Mouse (Mus musculus): ENCODE data around the gene Vmn1r229. TPM values are rescaled to one million over a fixed set of nuclear protein-coding genes. Genes with fewer than 3 reads are reported as not detected.

The Vmn1r229 gene
- total RNA-seq (2014; rRNA removed) = not detected in 2 replicates
- polyA plus RNA-seq (2012; rRNA removed) = not detected in 2 replicates

DNA sequence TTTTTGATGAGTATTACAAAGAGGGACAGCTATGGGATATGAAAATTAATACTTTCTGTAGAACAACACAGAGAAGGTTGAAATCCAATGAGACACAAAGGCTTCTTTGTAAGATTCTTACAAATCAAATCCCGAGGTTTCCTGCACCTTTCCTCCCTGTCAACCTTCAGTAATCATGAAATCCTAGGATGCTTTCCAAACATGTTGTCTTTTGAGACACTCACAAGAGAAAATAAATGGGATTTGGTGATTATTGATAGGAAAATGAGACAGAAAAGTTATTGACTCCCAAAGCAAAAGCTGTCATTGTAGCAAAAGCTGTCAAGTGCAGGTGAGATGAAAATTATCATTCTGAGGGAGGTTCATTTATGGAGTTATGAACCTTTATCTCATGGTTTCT, at the start of gene Vmn1r229:
Vmn1r229 (plus strand) TSS at position 301 of the 400 bp plus-strand sequence.
- no peaks in the 10 kb centered on the region for H3K27me3 ChIP-seq (ENCODE audit: control insufficient read depth, insufficient read depth, low read length)
- no peak within 1 kb of the TSS for H3K9ac ChIP-seq (ENCODE audit: low read depth, low read length)
- TF ChIP-seq CTCF (IDR thresholded peaks at IDR 0.05; ENCODE audit: low read depth, low read length) = no peak
- H3K27ac ChIP-seq (replicated peaks; ENCODE audit: insufficient read depth, low read depth, low read length) = no peak within 1 kb of the TSS
- no peak within 1 kb of the TSS for H3K4me3 ChIP-seq (ENCODE audit: insufficient read depth, low read depth, low read length)
- H3K36me3 ChIP-seq (ENCODE audit: control insufficient read depth, insufficient read depth, low read length) = no peaks in the 10 kb centered on the region
- WGBS = 48% methylated on average over 1 of the region's 1 CpGs
- H3K4me1 ChIP-seq (ENCODE audit: control insufficient read depth, insufficient read depth, low read length) = no peaks in the 10 kb centered on the region
- no peaks in the 10 kb centered on the region for H3K79me2 ChIP-seq (ENCODE audit: control insufficient read depth, insufficient read depth, low read length)
- no peak for DNase-seq (ENCODE audit: extremely low read depth, low read depth, low spot score)

DNA sequence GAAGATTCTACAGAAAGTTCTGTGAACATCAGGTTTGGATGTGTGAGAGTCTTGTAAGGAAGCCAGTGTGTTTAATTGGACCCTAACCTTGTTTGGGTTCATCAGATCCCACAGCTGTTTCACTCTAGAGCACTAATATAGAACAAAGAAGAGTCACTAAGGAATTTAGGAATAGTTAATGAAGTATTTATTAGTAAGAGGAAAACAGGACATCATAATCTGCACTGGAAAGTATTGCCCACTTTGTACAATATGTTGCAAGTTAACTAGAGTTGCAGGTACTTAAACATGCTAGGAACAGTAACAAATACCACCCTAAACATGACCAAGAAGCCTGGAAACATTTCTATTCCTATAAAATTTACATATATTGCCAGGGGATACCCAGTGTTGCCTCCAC, 25.3 kb upstream of the Vmn1r229 start, which contains the start of gene Vmn1r228:
Vmn1r228 (minus strand) TSS at position 101 of the 400 bp plus-strand sequence.
- H3K36me3 ChIP-seq (ENCODE audit: control insufficient read depth, insufficient read depth, low read length) = no peaks in the 10 kb centered on the region
- no peaks in the 10 kb centered on the region for H3K27me3 ChIP-seq (ENCODE audit: control insufficient read depth, insufficient read depth, low read length)
- DNase-seq (ENCODE audit: extremely low read depth, low read depth, low spot score) = no peak
- no peaks in the 10 kb centered on the region for H3K79me2 ChIP-seq (ENCODE audit: control insufficient read depth, insufficient read depth, low read length)
- no peak within 1 kb of the TSS for H3K4me3 ChIP-seq (ENCODE audit: insufficient read depth, low read depth, low read length)
- TF ChIP-seq POLR2A (IDR thresholded peaks at IDR 0.05; ENCODE audit: extremely low read depth, insufficient read depth, low read length) = no peak
- no peak for TF ChIP-seq CTCF (IDR thresholded peaks at IDR 0.05; ENCODE audit: low read depth, low read length)
- H3K9ac ChIP-seq (ENCODE audit: low read depth, low read length) = no peak within 1 kb of the TSS
- H3K27ac ChIP-seq (replicated peaks; ENCODE audit: insufficient read depth, low read depth, low read length) = no peak within 1 kb of the TSS
- no peaks in the 10 kb centered on the region for H3K4me1 ChIP-seq (ENCODE audit: control insufficient read depth, insufficient read depth, low read length)

DNA sequence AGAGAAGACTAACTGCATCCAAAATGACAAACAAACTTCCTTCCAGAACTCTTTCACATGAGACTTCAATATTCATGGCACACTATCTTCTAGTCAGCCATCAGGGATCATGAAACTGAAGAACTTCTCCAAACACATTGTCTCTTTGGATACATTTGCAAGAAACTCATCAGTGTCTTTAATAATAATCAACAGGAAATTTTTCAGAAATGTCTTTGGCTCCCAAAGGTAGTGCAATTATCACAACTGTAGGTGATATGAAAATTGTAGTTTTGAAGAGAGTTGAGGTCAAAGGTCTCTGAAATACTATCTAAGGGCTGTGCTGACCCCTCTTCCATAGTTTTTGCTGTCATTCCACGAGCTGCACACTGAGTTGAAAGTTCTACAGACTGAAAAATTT, 28.8 kb downstream of the Vmn1r229 start, which contains the start of gene Vmn1r230:
Vmn1r230 (plus strand) TSS at position 301 of the 400 bp plus-strand sequence.
- Histone ChIP-seq H3K27ac (replicated peaks; ENCODE audit: insufficient read depth, low read depth, low read length) (no peak within 1 kb of the TSS), H3K4me3 (ENCODE audit: insufficient read depth, low read depth, low read length) (no peak within 1 kb of the TSS), H3K4me1 (ENCODE audit: control insufficient read depth, insufficient read depth, low read length) (no peaks in the 10 kb centered on the region), H3K9ac (ENCODE audit: low read depth, low read length) (no peak within 1 kb of the TSS), H3K79me2 (ENCODE audit: control insufficient read depth, insufficient read depth, low read length) (no peaks in the 10 kb centered on the region), H3K27me3 (ENCODE audit: control insufficient read depth, insufficient read depth, low read length) (no peaks in the 10 kb centered on the region), H3K36me3 (ENCODE audit: control insufficient read depth, insufficient read depth, low read length) (no peaks in the 10 kb centered on the region)
- 4% methylated on average over 1 of the region's 1 CpGs for WGBS
- no peak for DNase-seq (ENCODE audit: extremely low read depth, low read depth, low spot score)
- TF ChIP-seq POLR2A (IDR thresholded peaks at IDR 0.05; ENCODE audit: extremely low read depth, insufficient read depth, low read length) (no peak), CTCF (IDR thresholded peaks at IDR 0.05; ENCODE audit: low read depth, low read length) (no peak)

Other genes starting within 250 kb of the Vmn1r229 start
- gene Vmn2r109, start 246.8 kb upstream of the Vmn1r229 start, total RNA-seq (2014; rRNA removed) = not detected in 2 replicates
- gene Vmn2r109, start 246.8 kb upstream of the Vmn1r229 start, polyA plus RNA-seq (2012; rRNA removed) = not detected in 2 replicates
- gene Vmn2r110, start 215.1 kb upstream of the Vmn1r229 start, total RNA-seq (2014; rRNA removed) = not detected in 2 replicates
- not detected in 2 replicates for gene Vmn2r110, start 215.1 kb upstream of the Vmn1r229 start, polyA plus RNA-seq (2012; rRNA removed)
- gene Fpr-rs3, start 186.7 kb upstream of the Vmn1r229 start, total RNA-seq (2014; rRNA removed) = not detected in 2 replicates
- gene Fpr-rs3, start 186.7 kb upstream of the Vmn1r229 start, polyA plus RNA-seq (2012; rRNA removed) = not detected in 2 replicates
- not detected in 2 replicates for gene Vmn1r226, start 128.7 kb upstream of the Vmn1r229 start, total RNA-seq (2014; rRNA removed)
- not detected in 2 replicates for gene Vmn1r226, start 128.7 kb upstream of the Vmn1r229 start, polyA plus RNA-seq (2012; rRNA removed)
- not detected in 2 replicates for gene Vmn1r227, start 81.7 kb upstream of the Vmn1r229 start, total RNA-seq (2014; rRNA removed)
- gene Vmn1r227, start 81.7 kb upstream of the Vmn1r229 start, polyA plus RNA-seq (2012; rRNA removed) = not detected in 2 replicates
- not detected in 2 replicates for gene Vmn1r228, start 25.4 kb upstream of the Vmn1r229 start, total RNA-seq (2014; rRNA removed)
- gene Vmn1r228, start 25.4 kb upstream of the Vmn1r229 start, polyA plus RNA-seq (2012; rRNA removed) = not detected in 2 replicates
- not detected in 2 replicates for gene Vmn1r230, start 28.9 kb downstream of the Vmn1r229 start, total RNA-seq (2014; rRNA removed)
- not detected in 2 replicates for gene Vmn1r230, start 28.9 kb downstream of the Vmn1r229 start, polyA plus RNA-seq (2012; rRNA removed)
- not detected in 2 replicates for gene Vmn1r231, start 93.5 kb downstream of the Vmn1r229 start, total RNA-seq (2014; rRNA removed)
- not detected in 2 replicates for gene Vmn1r231, start 93.5 kb downstream of the Vmn1r229 start, polyA plus RNA-seq (2012; rRNA removed)
- not detected in 2 replicates for gene Vmn1r232, start 108.2 kb downstream of the Vmn1r229 start, total RNA-seq (2014; rRNA removed)
- not detected in 2 replicates for gene Vmn1r232, start 108.2 kb downstream of the Vmn1r229 start, polyA plus RNA-seq (2012; rRNA removed)
- gene Ppp2r1a, start 133.8 kb downstream of the Vmn1r229 start, total RNA-seq (2014; rRNA removed) = 31.1 and 40.5 TPM in 2 replicates
- 62.9 and 70.2 TPM in 2 replicates for gene Ppp2r1a, start 133.8 kb downstream of the Vmn1r229 start, polyA plus RNA-seq (2012; rRNA removed)
- gene Vmn1r233, start 184.9 kb downstream of the Vmn1r229 start, total RNA-seq (2014; rRNA removed) = not detected in 2 replicates
- gene Vmn1r233, start 184.9 kb downstream of the Vmn1r229 start, polyA plus RNA-seq (2012; rRNA removed) = not detected in 2 replicates
- gene Zfp160, start 197.3 kb downstream of the Vmn1r229 start, total RNA-seq (2014; rRNA removed) = 8.1 and 9.4 TPM in 2 replicates
- 0.71 and 1.5 TPM in 2 replicates for gene Zfp160, start 197.3 kb downstream of the Vmn1r229 start, polyA plus RNA-seq (2012; rRNA removed)